Mouse (Mus musculus): ENCODE measurements around the gene Ccdc189. TPM values are rescaled to one million over a fixed set of nuclear protein-coding genes. Genes with fewer than 3 reads are reported as not detected.

Ccdc189 gene
- polyA plus RNA-seq, 1 experiment from 2014 or later: 14.5 TPM

GRCm38 (mm10) chr7:127589637-127590036 lies 1.2 kb upstream of the Ccdc189 start:
- H3K27me3 ChIP-seq: no peaks in the 10 kb centered on the region
- peaks cover 20% of the 10 kb centered on the region for H3K4me1 ChIP-seq (replicated peaks)
- peaks cover 58% of the 10 kb centered on the region for H3K36me3 ChIP-seq
- H3K9ac ChIP-seq (replicated peaks): peak overlapping the region; percentile 90; the same call in 1 of the 2 replicates
- H3K27ac ChIP-seq: no peak overlapping the region
- no peaks in the 10 kb centered on the region for H3K9me3 ChIP-seq
- H3K4me3 ChIP-seq (replicated peaks): peak overlapping the region; percentile 94
- 93% methylated on average over 9 of the region's 9 CpGs for WGBS
- no peak for ATAC-seq
- peak overlapping the region; percentile 91 for H3K4me2 ChIP-seq (replicated peaks)

GRCm38 (mm10) chr7:127588901-127589300 lies 506 bp upstream of the Ccdc189 start:
- 4% methylated on average over 29 of the region's 29 CpGs for WGBS
- Histone ChIP-seq H3K4me1 (replicated peaks) (peaks cover 20% of the 10 kb centered on the region), H3K9ac (replicated peaks) (peak overlapping the region; percentile 90), H3K4me2 (replicated peaks) (peak overlapping the region; percentile 91), H3K36me3 (peaks cover 58% of the 10 kb centered on the region), H3K9me3 (no peaks in the 10 kb centered on the region), H3K4me3 (replicated peaks) (peak overlapping the region; percentile 94), H3K27ac (peak overlapping the region; percentile 78), H3K27me3 (no peaks in the 10 kb centered on the region)
- no peak for ATAC-seq

GRCm38 (mm10) chr7:127587196-127587595 lies 1.2 kb downstream of the Ccdc189 start:
- Histone ChIP-seq H3K9ac (replicated peaks) (0 out of 2 replicates have a peak overlapping the region, but pooled peaks have one; percentile 58), H3K36me3 (peaks cover 58% of the 10 kb centered on the region), H3K27ac (no peak overlapping the region)

GRCm38 (mm10) chr7:127586149-127586548 lies 2.2 kb downstream of the Ccdc189 start:
- peaks cover 53% of the 10 kb centered on the region for H3K36me3 ChIP-seq
- WGBS: 91% methylated on average over 6 of the region's 6 CpGs
- no peak overlapping the region for H3K27ac ChIP-seq
- H3K4me3 ChIP-seq (replicated peaks): no peak overlapping the region
- no peaks in the 10 kb centered on the region for H3K27me3 ChIP-seq
- H3K9me3 ChIP-seq: no peaks in the 10 kb centered on the region
- ATAC-seq: no peak
- H3K9ac ChIP-seq (replicated peaks): no peak overlapping the region
- H3K4me1 ChIP-seq (replicated peaks): peaks cover 20% of the 10 kb centered on the region
- H3K4me2 ChIP-seq (replicated peaks): no peak overlapping the region

More at GRCm38 (mm10) chr7:127587196-127587595, 1.2 kb downstream of the Ccdc189 start:
- Histone ChIP-seq H3K4me1 (replicated peaks) (peaks cover 20% of the 10 kb centered on the region), H3K27me3 (no peaks in the 10 kb centered on the region), H3K4me2 (replicated peaks) (peak overlapping the region; percentile 91), H3K9me3 (no peaks in the 10 kb centered on the region), H3K4me3 (replicated peaks) (peak overlapping the region; percentile 94)
- ATAC-seq: no peak
- WGBS: 74% methylated on average over 5 of the region's 5 CpGs

- no peak overlapping the region for H3K4me3 ChIP-seq (replicated peaks)
- H3K36me3 ChIP-seq: peaks cover 47% of the 10 kb centered on the region
- H3K9me3 ChIP-seq: no peaks in the 10 kb centered on the region
- no peaks in the 10 kb centered on the region for H3K27me3 ChIP-seq
- no peak overlapping the region for H3K9ac ChIP-seq (replicated peaks)
- no peak overlapping the region for H3K4me2 ChIP-seq (replicated peaks)
- ATAC-seq: no peak
- no peak overlapping the region for H3K27ac ChIP-seq
- H3K4me1 ChIP-seq (replicated peaks): peaks cover 20% of the 10 kb centered on the region
- 92% methylated on average over 7 of the region's 7 CpGs for WGBS
Measured at GRCm38 (mm10) chr7:127585031-127585430, 3.4 kb downstream of the Ccdc189 start.

GRCm38 (mm10) chr7:127583260-127583659 lies 5.1 kb downstream of the Ccdc189 start:
- H3K27me3 ChIP-seq: no peaks in the 10 kb centered on the region
- WGBS: 95% methylated on average over 6 of the region's 6 CpGs
- H3K4me2 ChIP-seq (replicated peaks): no peak overlapping the region
- no peaks in the 10 kb centered on the region for H3K9me3 ChIP-seq
- H3K4me1 ChIP-seq (replicated peaks): peaks cover 10% of the 10 kb centered on the region
- no peak overlapping the region for H3K4me3 ChIP-seq (replicated peaks)
- no peak for ATAC-seq
- H3K9ac ChIP-seq (replicated peaks): no peak overlapping the region
- H3K36me3 ChIP-seq: peaks cover 55% of the 10 kb centered on the region
- no peak overlapping the region for H3K27ac ChIP-seq

- H3K4me1 ChIP-seq (replicated peaks): peaks cover 29% of the 10 kb centered on the region
- H3K27ac ChIP-seq: peak overlapping the region; percentile 80
- peak overlapping the region; percentile 96 for H3K4me2 ChIP-seq (replicated peaks)
- no peak for ATAC-seq
- peaks cover 19% of the 10 kb centered on the region for H3K36me3 ChIP-seq
- no peaks in the 10 kb centered on the region for H3K27me3 ChIP-seq
- H3K4me3 ChIP-seq (replicated peaks): peak overlapping the region; percentile 89
- 20% methylated on average over 7 of the region's 7 CpGs for WGBS
- H3K9me3 ChIP-seq: no peaks in the 10 kb centered on the region
- H3K9ac ChIP-seq (replicated peaks): peak overlapping the region; percentile 88
Measured at GRCm38 (mm10) chr7:127574115-127574514, 14.3 kb downstream of the Ccdc189 start.

- ATAC-seq: peak; percentile 80
- no peaks in the 10 kb centered on the region for H3K27me3 ChIP-seq
- peaks cover 29% of the 10 kb centered on the region for H3K4me1 ChIP-seq (replicated peaks)
- peaks cover 20% of the 10 kb centered on the region for H3K36me3 ChIP-seq
- H3K4me2 ChIP-seq (replicated peaks): peak overlapping the region; percentile 96
- WGBS: under 1% methylated on average over 26 of the region's 28 CpGs
- no peaks in the 10 kb centered on the region for H3K9me3 ChIP-seq
- peak overlapping the region; percentile 88 for H3K9ac ChIP-seq (replicated peaks)
- peak overlapping the region; percentile 89 for H3K4me3 ChIP-seq (replicated peaks)
- H3K27ac ChIP-seq: peak overlapping the region; percentile 80
Measured at GRCm38 (mm10) chr7:127573503-127574008, 14.8 kb downstream of the Ccdc189 start.

GRCm38 (mm10) chr7:127572895-127573471 lies 15.4 kb downstream of the Ccdc189 start, which contains the start of gene Phkg2:
Gene Phkg2 (plus strand): TSS chr7:127573340.
- H3K4me3 ChIP-seq (replicated peaks): peak within 1 kb of the TSS; percentile 89
- WGBS: under 1% methylated on average over 17 of the region's 17 CpGs
- peaks cover 29% of the 10 kb centered on the region for H3K4me1 ChIP-seq (replicated peaks)
- H3K36me3 ChIP-seq: peaks cover 15% of the 10 kb centered on the region
- no peaks in the 10 kb centered on the region for H3K27me3 ChIP-seq
- peak; percentile 99 for ATAC-seq
- H3K9ac ChIP-seq (replicated peaks): peak within 1 kb of the TSS; percentile 88
- no peaks in the 10 kb centered on the region for H3K9me3 ChIP-seq
- peak within 1 kb of the TSS; percentile 80 for H3K27ac ChIP-seq
- peak within 1 kb of the TSS; percentile 96 for H3K4me2 ChIP-seq (replicated peaks)

- no peaks in the 10 kb centered on the region for H3K9me3 ChIP-seq
- WGBS: 88% methylated on average over 6 of the region's 6 CpGs
Measured at GRCm38 (mm10) chr7:127564381-127565150, 23.8 kb downstream of the Ccdc189 start.

GRCm38 (mm10) chr7:127561340-127561858 lies 27.0 kb downstream of the Ccdc189 start, which contains the start of gene Tmem265:
Gene Tmem265 (plus strand): TSS chr7:127561390.
- no peak within 1 kb of the TSS for H3K4me2 ChIP-seq (replicated peaks)
- no peak for ATAC-seq
- H3K36me3 ChIP-seq: peaks cover 74% of the 10 kb centered on the region
- H3K9ac ChIP-seq (replicated peaks): no peak within 1 kb of the TSS
- no peaks in the 10 kb centered on the region for H3K9me3 ChIP-seq
- no peaks in the 10 kb centered on the region for H3K4me1 ChIP-seq (replicated peaks)
- no peak within 1 kb of the TSS for H3K27ac ChIP-seq
- 93% methylated on average over 5 of the region's 5 CpGs for WGBS
- H3K4me3 ChIP-seq (replicated peaks): no peak within 1 kb of the TSS
- no peaks in the 10 kb centered on the region for H3K27me3 ChIP-seq

More at GRCm38 (mm10) chr7:127564381-127565150, 23.8 kb downstream of the Ccdc189 start:
- Histone ChIP-seq H3K4me1 (replicated peaks) (no peaks in the 10 kb centered on the region), H3K27ac (no peak overlapping the region), H3K27me3 (no peaks in the 10 kb centered on the region), H3K9ac (replicated peaks) (no peak overlapping the region), H3K4me2 (replicated peaks) (no peak overlapping the region), H3K36me3 (peaks cover 59% of the 10 kb centered on the region), H3K4me3 (replicated peaks) (no peak overlapping the region)
- no peak for ATAC-seq

- Histone ChIP-seq H3K27ac (no peak overlapping the region), H3K9me3 (no peaks in the 10 kb centered on the region), H3K36me3 (peaks cover 75% of the 10 kb centered on the region), H3K4me2 (replicated peaks) (no peak overlapping the region), H3K27me3 (no peaks in the 10 kb centered on the region), H3K4me3 (replicated peaks) (no peak overlapping the region), H3K9ac (replicated peaks) (no peak overlapping the region), H3K4me1 (replicated peaks) (no peaks in the 10 kb centered on the region)
- ATAC-seq: no peak
- 94% methylated on average over 11 of the region's 11 CpGs for WGBS
Measured at GRCm38 (mm10) chr7:127560580-127560979, 27.8 kb downstream of the Ccdc189 start.
